Mouse (Mus musculus): ENCODE measurements around the gene Art3. TPM values are rescaled to one million over a fixed set of nuclear protein-coding genes. Genes with fewer than 3 reads are reported as not detected.
A peak's percentile ranks its signal among the peaks of the same experiment; 100 is the strongest.

Gene Art3
- total and polyA plus RNA-seq, 2 experiments from 2014 or later: 4.1 to 10.2 TPM

- H3K9me3 ChIP-seq (ENCODE audit: low read length): no peaks in the 10 kb centered on the region
- no peak overlapping the region for H3K9ac ChIP-seq (replicated peaks; ENCODE audit: low read length)
- no peak overlapping the region for H3K27ac ChIP-seq
- no peak for ATAC-seq
- WGBS: 91% methylated on average over 14 of the region's 14 CpGs
- no peak for TF ChIP-seq CTCF (IDR thresholded peaks at IDR 0.05; ENCODE audit: low read depth)
- no peaks in the 10 kb centered on the region for H3K4me1 ChIP-seq (ENCODE audit: insufficient read depth, low read length)
- no peak for DNase-seq (ENCODE audit: low spot score)
- H3K27me3 ChIP-seq (ENCODE audit: insufficient read depth, low read length): no peaks in the 10 kb centered on the region
- no peaks in the 10 kb centered on the region for H3K36me3 ChIP-seq (ENCODE audit: insufficient read depth, low read length)
- no peak overlapping the region for H3K4me2 ChIP-seq (ENCODE audit: low read depth, low read length)
- H3K4me3 ChIP-seq (ENCODE audit: low read length): no peak overlapping the region
Observed at GRCm38 (mm10) chr5:92318596-92318995, 13.0 kb upstream of the Art3 start.

- Histone ChIP-seq H3K36me3 (ENCODE audit: insufficient read depth, low read length) (no peaks in the 10 kb centered on the region), H3K9me3 (ENCODE audit: low read length) (no peaks in the 10 kb centered on the region), H3K27ac (no peak overlapping the region), H3K27me3 (ENCODE audit: insufficient read depth, low read length) (no peaks in the 10 kb centered on the region), H3K4me1 (ENCODE audit: insufficient read depth, low read length) (no peaks in the 10 kb centered on the region), H3K4me3 (ENCODE audit: low read length) (no peak overlapping the region), H3K9ac (replicated peaks; ENCODE audit: low read length) (no peak overlapping the region), H3K4me2 (ENCODE audit: low read depth, low read length) (no peak overlapping the region)
- ATAC-seq (no peak), DNase-seq (ENCODE audit: low spot score) (no peak)
- 75% methylated on average over 8 of the region's 8 CpGs for WGBS
- TF ChIP-seq CTCF (IDR thresholded peaks at IDR 0.05; ENCODE audit: low read depth): no peak
Observed at GRCm38 (mm10) chr5:92321631-92322400, 9.8 kb upstream of the Art3 start.

DNA sequence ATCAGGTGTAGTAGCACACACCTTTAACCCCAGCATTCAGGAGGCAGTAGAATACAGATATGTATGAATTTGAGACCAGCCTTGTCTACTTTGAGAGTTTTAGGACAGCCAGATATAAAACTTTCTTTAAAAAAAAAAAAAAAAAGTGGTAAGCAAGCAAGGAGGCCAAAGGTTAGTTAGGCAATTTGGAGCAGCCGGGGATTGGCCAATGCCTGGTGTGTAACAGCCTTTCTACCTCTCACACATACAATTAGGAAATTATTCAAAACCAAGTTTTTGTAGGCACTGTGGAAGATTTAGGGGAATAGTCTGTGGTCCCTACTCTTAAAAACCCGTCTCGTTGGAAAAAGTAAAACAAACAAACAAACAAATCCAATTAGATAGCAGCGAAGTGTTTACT, 9.0 kb upstream of the Art3 start:
- Histone ChIP-seq H3K9ac (replicated peaks; ENCODE audit: low read length) (no peak overlapping the region), H3K9me3 (ENCODE audit: low read length) (no peaks in the 10 kb centered on the region), H3K36me3 (ENCODE audit: insufficient read depth, low read length) (no peaks in the 10 kb centered on the region), H3K4me2 (ENCODE audit: low read depth, low read length) (no peak overlapping the region), H3K27me3 (ENCODE audit: insufficient read depth, low read length) (no peaks in the 10 kb centered on the region), H3K4me3 (ENCODE audit: low read length) (no peak overlapping the region), H3K4me1 (ENCODE audit: insufficient read depth, low read length) (no peaks in the 10 kb centered on the region), H3K27ac (no peak overlapping the region)
- DNase-seq (ENCODE audit: low spot score) (no peak), ATAC-seq (no peak)
- WGBS: 89% methylated on average over 4 of the region's 4 CpGs
- no peak for TF ChIP-seq CTCF (IDR thresholded peaks at IDR 0.05; ENCODE audit: low read depth)

DNA sequence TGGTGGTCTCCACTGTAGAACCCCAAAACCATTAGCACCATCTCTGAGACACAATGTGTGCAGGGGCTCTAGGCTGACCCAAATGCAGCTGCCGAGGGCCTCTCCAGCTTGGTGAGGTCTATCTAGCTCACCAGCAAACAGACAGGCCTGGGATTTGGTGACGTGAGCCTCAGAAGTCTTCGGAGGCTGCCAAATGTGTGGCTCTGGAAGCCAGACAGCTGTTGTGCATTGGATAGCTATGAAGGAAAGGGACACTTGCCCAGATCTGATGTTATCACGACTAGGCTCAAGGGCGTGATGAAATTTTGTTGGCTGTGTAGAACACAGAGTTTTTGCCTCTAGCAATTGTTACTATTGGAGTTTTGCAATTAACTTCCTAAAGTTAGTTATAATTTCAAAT, 8.4 kb upstream of the Art3 start:
- ATAC-seq: no peak
- no peak for TF ChIP-seq CTCF (IDR thresholded peaks at IDR 0.05; ENCODE audit: low read depth)
- no peaks in the 10 kb centered on the region for H3K36me3 ChIP-seq (ENCODE audit: insufficient read depth, low read length)
- no peak overlapping the region for H3K4me3 ChIP-seq (ENCODE audit: low read length)
- no peak overlapping the region for H3K4me2 ChIP-seq (ENCODE audit: low read depth, low read length)
- WGBS: 71% methylated on average over 5 of the region's 5 CpGs
- no peaks in the 10 kb centered on the region for H3K27me3 ChIP-seq (ENCODE audit: insufficient read depth, low read length)
- H3K27ac ChIP-seq: no peak overlapping the region
- peak; percentile 4 for DNase-seq (ENCODE audit: low spot score)
- H3K4me1 ChIP-seq (ENCODE audit: insufficient read depth, low read length): no peaks in the 10 kb centered on the region
- no peaks in the 10 kb centered on the region for H3K9me3 ChIP-seq (ENCODE audit: low read length)
- H3K9ac ChIP-seq (replicated peaks; ENCODE audit: low read length): no peak overlapping the region

GRCm38 (mm10) chr5:92327367-92327766, 4.3 kb upstream of the Art3 start:
- ATAC-seq (no peak), DNase-seq (ENCODE audit: low spot score) (no peak)
- TF ChIP-seq CTCF (IDR thresholded peaks at IDR 0.05; ENCODE audit: low read depth): no peak
- H3K4me3 ChIP-seq (ENCODE audit: low read length): no peak overlapping the region
- no peaks in the 10 kb centered on the region for H3K36me3 ChIP-seq (ENCODE audit: insufficient read depth, low read length)
- no peak overlapping the region for H3K27ac ChIP-seq
- H3K27me3 ChIP-seq (ENCODE audit: insufficient read depth, low read length): no peaks in the 10 kb centered on the region
- 82% methylated on average over 6 of the region's 6 CpGs for WGBS
- no peak overlapping the region for H3K9ac ChIP-seq (replicated peaks; ENCODE audit: low read length)
- H3K4me2 ChIP-seq (ENCODE audit: low read depth, low read length): no peak overlapping the region
- H3K9me3 ChIP-seq (ENCODE audit: low read length): no peaks in the 10 kb centered on the region
- H3K4me1 ChIP-seq (ENCODE audit: insufficient read depth, low read length): no peaks in the 10 kb centered on the region

DNA sequence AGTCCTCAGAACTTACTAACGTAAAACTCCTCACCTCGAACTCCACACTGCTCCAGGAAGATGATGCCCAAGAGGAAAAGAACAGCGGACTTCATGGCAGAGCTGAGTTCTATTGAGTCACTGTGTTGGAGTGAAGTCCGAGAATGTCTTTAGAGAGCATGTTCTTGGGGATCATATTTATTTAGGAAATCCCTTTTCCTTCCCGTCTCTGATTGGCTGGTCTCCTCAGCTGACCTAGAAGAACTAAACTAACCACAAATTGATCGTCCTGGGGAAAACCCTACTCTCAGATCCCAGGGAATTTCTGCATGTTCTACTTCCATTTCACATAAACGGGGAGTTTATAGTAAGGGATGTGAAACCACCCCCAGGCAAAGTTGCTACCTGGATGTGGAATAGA, 3.7 kb upstream of the Art3 start, which contains the start of gene Cxcl9:
TSS of gene Cxcl9 (minus strand) at position 151 of the 400 bp plus-strand sequence.
- Histone ChIP-seq H3K4me1 (ENCODE audit: insufficient read depth, low read length) (no peaks in the 10 kb centered on the region), H3K27me3 (ENCODE audit: insufficient read depth, low read length) (no peaks in the 10 kb centered on the region), H3K9me3 (ENCODE audit: low read length) (no peaks in the 10 kb centered on the region), H3K9ac (replicated peaks; ENCODE audit: low read length) (no peak within 1 kb of the TSS), H3K36me3 (ENCODE audit: insufficient read depth, low read length) (no peaks in the 10 kb centered on the region), H3K4me3 (ENCODE audit: low read length) (no peak within 1 kb of the TSS), H3K4me2 (ENCODE audit: low read depth, low read length) (no peak within 1 kb of the TSS), H3K27ac (no peak within 1 kb of the TSS)
- 84% methylated on average over 7 of the region's 7 CpGs for WGBS
- ATAC-seq: no peak
- no peak for DNase-seq (ENCODE audit: low spot score)
- TF ChIP-seq CTCF (IDR thresholded peaks at IDR 0.05; ENCODE audit: low read depth): no peak

- H3K27ac ChIP-seq: no peak overlapping the region
- no peak overlapping the region for H3K4me3 ChIP-seq (ENCODE audit: low read length)
- no peaks in the 10 kb centered on the region for H3K36me3 ChIP-seq (ENCODE audit: insufficient read depth, low read length)
- no peak overlapping the region for H3K4me2 ChIP-seq (ENCODE audit: low read depth, low read length)
- no peaks in the 10 kb centered on the region for H3K4me1 ChIP-seq (ENCODE audit: insufficient read depth, low read length)
- no peak for TF ChIP-seq CTCF (IDR thresholded peaks at IDR 0.05; ENCODE audit: low read depth)
- H3K9me3 ChIP-seq (ENCODE audit: low read length): no peaks in the 10 kb centered on the region
- no peak overlapping the region for H3K9ac ChIP-seq (replicated peaks; ENCODE audit: low read length)
- no peak for ATAC-seq
- 91% methylated on average over 12 of the region's 12 CpGs for WGBS
- no peaks in the 10 kb centered on the region for H3K27me3 ChIP-seq (ENCODE audit: insufficient read depth, low read length)
- no peak for DNase-seq (ENCODE audit: low spot score)
Observed at GRCm38 (mm10) chr5:92331122-92331521, 505 bp upstream of the Art3 start.
